Mouse (Mus musculus) heart, postnatal 14 days (tissue): ENCODE data around the gene D17H6S53E. TPM values are rescaled to one million over a fixed set of nuclear protein-coding genes. Genes with fewer than 3 reads are reported as not detected.

Experiments used
- DNase-seq, 2 experiments: peaks; one replicate each; pipeline ENCODE4 v3.0.0; 2021 to 2022
- intact Hi-C: fragments of 180-260 bp; cut with DNase I; formaldehyde crosslinking; loops from one replicate; pipeline ENCODE4 v1.15.1; 2025
- total RNA-seq, 2 experiments: library from RNA; stranded (reverse); gene quantifications; 2 replicates each; pipeline ENCODE4 v1.2.3; 2021

Gene D17H6S53E
- total RNA-seq, 2 experiments from 2014 or later, result 28.0 to 29.6 TPM

GRCm38 (mm10) chr17:35127017-35127416 is 844 bp downstream of the D17H6S53E start:
- intact Hi-C loops, result loop anchor here (5.0 kb wide), 2 partner anchors 35 to 105 kb away; partner anchors contain the start of genes Atp6v1g2 and Prrc2a
- no peak for DNase-seq

- no peak for DNase-seq
- intact Hi-C loops, result loop anchor here (5.0 kb wide), 2 partner anchors 33 to 103 kb away; partner anchors contain the start of genes Atp6v1g2 and Prrc2a
These were observed 2.8 kb downstream of the D17H6S53E start for GRCm38 (mm10) chr17:35128996-35129395.

GRCm38 (mm10) chr17:35131038-35131437 is 4.9 kb downstream of the D17H6S53E start:
- intact Hi-C loops, result no loop called here

GRCm38 (mm10) chr17:35131500-35132173 is 5.5 kb downstream of the D17H6S53E start, which contains the start of gene Apom:
Apom (minus strand) TSS chr17:35132050.
- no peak for DNase-seq
- intact Hi-C loops, result no loop called here

More at GRCm38 (mm10) chr17:35131038-35131437, 4.9 kb downstream of the D17H6S53E start:
- no peak for DNase-seq

DNA sequence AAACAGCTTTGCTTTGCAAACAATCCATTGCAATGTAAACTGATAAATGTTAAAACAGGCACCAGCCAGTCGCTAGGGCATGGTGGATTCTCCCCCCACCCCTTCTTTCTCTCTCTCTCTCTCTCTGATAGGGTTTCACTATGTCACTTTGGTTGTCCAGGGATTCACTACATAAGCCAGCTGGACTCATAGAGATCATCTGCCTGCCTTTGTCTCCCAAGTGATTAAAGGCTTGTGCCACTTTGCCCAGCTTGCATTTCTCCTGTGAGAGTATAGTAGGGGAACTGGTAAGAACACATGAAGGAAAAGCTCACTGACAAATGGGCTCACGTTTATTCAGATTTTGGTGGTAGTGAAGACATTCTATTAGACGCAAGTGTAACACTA is 6.0 kb downstream of the D17H6S53E start:
- intact Hi-C loops, result no loop called here
- no peak for DNase-seq

DNA sequence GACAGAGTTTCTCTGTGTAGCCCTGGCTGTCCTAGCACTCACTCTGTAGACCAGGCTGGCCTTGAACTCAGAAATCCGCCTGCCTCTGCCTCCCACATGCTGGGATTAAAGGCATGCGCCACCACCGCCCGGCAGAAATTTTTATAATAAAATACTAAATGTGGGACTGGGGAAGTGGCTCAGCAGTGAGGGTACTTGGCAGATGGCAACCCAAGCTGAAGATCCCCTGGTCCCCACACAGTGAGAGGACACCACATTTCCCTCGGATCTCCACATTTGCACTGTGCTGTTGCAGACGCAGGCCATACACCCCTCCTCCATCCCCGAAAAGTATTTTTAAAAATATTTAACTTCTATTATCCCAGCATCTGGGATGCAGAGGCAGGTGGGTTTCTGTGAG is 7.3 kb downstream of the D17H6S53E start:
- intact Hi-C loops, result no loop called here
- no peak for DNase-seq

DNA sequence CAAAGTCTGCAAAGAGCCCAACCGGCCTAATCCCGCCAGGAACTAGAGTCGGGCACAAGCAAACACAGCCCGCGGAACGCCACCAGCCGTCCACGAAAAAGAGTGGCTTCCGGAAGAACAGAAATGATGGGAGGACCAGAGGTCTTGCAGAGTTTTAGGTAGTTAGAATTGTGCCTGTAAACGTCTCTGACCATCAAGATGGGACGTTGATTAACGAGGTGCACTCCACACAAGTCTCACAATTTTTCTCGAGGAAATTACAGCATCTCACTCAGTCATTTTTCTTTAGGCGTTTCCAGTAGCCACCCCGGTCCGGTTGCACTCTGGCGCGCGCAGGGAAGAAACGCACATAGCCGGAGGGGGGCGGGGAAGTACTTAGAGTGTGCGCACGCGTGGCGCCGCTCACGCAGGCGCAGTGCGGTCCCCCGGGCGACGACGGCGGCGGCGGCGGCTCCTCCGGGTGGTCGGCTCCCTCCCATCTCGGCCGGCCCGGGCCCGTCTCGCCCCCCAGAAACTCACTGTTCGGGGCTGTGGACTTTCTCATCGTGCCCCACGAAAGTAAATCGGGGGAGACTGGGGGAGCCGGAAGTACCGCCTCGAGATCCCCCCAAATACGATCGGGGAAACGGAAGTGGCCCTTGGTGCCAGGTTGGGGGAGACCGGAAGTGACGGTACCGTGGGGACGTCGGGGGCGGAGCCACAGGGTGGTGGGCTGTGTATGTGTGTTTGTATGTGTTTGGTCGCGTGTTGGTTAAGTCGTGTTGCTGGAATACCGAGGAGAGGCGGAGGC is 8.8 kb downstream of the D17H6S53E start, which contains the start of gene Bag6:
TSS of gene Bag6 (plus strand) at position 378 of the 790 bp plus-strand sequence.
- peak; percentile 96 for DNase-seq
- intact Hi-C loops, result no loop called here

DNA sequence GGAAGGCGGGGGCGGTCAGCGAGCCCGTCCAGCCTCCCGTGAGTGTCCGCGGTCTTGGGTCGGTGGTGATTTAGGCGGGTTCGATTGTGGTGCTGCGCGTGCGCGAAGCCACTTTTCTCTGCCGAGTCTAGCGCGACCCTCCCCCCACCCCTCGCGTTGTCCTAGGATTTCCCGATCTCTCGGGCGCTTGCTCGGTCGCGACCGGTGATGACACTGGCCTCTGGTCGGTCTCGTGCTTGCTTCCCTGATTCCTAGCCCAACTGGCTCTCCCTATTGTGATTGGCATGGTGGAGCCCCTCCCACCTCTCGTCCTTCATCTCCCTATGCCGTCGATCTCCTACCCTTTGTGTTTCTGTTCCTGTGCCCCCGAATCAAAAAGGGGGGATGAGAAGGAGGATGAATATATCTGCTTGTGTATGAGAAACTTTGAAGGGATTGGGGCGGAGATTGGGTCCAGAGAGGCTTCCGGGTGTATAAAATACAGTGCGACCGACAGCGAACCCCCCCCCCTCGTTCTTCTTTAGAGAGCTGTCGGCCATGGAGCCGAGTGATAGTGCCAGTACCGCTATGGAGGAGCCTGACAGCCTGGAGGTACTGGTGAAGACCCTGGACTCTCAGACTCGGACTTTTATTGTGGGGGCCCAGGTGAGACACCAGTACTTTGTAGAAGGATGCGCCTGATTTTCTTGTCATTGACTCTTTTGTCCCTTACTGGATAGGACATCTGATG is 9.6 kb downstream of the D17H6S53E start:
- no peak for DNase-seq
- intact Hi-C loops, result loop anchor here (1.0 kb wide), 1 partner anchor 28 kb away; no protein-coding TSS in a partner anchor

- intact Hi-C loops, result no loop called here
- DNase-seq, result no peak
These were observed 13.1 kb downstream of the D17H6S53E start for GRCm38 (mm10) chr17:35139269-35139668.

DNA sequence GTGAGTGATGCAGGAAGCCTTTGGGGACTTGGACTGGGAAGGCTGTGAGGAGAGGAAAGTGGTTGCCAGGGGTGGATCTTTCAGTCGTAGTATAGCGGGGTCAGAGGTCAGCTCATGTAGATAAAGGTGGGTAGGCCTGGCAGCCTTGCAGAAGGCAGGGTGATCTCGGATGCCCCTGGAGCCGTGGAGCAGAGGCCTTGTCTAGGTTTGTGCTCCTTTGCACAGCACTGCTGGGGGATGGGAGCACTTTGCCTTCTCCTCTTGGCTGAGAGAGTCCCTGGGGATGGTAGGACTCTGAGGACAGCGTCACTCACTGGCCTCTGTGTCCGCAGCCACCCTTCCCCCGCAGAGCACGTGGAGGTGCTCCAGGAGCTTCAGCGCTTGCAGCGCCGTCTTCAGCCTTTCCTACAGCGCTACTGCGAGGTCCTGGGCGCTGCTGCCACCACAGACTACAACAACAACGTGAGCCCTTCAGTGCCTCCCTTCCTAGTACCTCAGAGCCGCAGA is 14.4 kb downstream of the D17H6S53E start:
- DNase-seq, result no peak
- intact Hi-C loops, result no loop called here

DNA sequence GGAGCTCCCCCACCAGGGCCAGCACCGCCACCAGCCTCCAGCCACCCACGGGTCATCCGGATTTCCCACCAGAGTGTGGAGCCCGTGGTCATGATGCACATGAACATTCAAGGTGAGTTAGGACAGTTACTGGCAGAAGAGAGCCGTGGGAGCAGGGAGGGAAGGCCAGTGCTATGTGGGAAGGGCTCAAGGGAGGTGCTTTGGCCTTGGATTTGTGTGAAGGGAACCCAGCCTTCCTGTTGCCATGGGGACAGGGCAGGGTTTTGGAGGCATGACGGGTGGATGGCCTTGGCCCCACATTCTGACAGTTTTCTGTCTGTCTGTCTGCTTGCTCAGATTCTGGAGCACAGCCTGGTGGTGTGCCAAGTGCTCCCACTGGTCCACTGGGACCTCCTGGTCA is 15.8 kb downstream of the D17H6S53E start:
- intact Hi-C loops, result loop anchor here (2.0 kb wide), 1 partner anchor 15 kb away; no protein-coding TSS in a partner anchor
- DNase-seq, result no peak

DNA sequence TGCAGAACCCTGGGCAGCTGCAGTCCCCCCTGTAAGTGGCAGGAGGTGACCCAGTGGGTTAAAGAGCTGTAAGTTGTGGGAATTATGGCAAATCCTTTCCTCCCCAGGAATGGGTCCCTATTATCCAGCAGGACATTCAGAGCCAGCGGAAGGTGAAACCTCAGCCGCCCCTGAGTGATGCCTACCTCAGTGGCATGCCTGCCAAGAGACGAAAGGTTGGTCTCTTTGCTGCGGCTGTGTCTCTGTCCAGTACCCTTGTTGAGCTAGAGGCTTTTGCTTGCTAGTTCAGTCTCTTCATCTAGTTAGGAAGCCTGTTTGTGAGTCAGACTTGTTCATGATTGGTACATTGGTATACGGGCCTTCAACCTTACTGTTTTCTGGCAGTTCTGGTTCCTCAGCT is 20.0 kb downstream of the D17H6S53E start:
- intact Hi-C loops, result no loop called here

DNA sequence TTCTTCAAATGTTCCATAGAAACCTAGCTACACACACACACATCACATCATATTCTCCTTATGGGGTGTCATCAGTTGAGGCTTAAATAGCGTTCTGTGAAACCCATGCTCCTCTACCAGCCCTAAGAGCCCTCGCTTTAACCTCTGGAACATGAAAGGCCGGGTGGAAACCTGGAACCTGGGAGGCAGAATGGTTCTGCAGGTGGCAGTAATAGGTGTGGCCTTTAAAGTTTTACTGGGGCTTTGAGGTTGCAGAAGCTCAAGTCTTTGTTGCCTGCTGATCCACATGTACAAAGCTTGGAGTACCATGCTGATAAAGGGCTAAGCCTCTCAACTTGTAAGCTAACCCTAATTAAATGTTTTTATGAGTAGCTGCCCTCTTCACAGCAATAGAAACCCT is 21.2 kb downstream of the D17H6S53E start:
- intact Hi-C loops, result no loop called here

More for the DNA sequence above, 20.0 kb downstream of the D17H6S53E start:
- DNase-seq, result no peak

DNA sequence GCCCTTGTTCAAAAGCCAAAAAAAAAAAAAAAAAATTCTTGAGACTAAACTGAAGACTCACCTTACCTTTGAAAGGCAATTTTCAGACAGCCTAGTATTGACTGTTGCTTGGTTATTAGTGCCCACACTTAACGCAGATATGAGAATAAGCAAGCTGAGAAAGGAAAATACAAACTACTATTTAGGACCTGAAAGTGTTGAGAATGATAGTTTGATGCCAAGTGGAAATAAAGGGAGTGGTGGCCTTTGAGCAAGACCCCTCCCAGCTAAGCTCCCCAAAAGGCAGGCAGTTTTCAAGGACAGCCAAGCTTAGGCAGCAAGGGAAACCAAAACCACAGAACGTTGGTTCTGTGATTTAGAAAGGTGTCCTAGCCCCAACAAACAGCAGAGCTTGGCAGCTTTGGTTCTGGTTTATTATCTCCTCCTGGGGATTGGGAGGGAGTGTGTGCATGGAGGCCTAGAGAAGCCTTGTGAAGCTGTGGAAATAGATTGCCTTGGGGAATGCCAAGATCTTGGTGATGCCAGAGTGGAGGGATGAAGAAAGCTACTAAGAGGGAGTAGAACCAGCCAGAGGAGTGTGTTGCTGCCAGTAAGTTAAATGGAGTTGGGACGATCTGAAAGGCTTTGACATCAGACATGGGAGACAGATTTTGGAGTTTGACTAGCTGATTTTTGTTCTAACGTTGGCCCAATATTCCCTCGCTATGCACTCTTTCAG is 21.9 kb downstream of the D17H6S53E start:
- no peak for DNase-seq

More for the DNA sequence above, 21.2 kb downstream of the D17H6S53E start:
- DNase-seq, result no peak

DNA sequence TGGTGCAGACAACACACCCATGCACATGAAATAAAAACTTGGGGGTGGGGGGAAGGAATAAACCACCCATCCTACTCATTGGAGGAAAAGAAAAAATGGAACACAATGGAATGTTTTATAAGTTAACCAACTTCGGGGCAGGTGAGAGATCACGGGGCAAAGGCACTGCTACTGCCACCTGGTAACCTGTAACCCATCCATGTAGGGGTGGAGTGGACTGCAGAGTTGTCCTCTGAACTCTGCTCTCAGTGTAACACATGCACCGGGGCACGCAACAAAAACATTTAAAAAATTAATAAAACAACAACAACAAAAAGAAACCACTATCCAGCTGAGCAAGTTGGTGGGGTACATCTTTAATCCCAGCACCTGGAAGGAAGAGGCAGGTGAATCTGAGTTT is 25.9 kb downstream of the D17H6S53E start:
- DNase-seq, result no peak
- intact Hi-C loops, result loop anchor here (10.0 kb wide), 1 partner anchor 1037 kb away; the partner anchor contains the start of gene H2-DMa

More for the DNA sequence above, 21.9 kb downstream of the D17H6S53E start:
- intact Hi-C loops, result no loop called here

DNA sequence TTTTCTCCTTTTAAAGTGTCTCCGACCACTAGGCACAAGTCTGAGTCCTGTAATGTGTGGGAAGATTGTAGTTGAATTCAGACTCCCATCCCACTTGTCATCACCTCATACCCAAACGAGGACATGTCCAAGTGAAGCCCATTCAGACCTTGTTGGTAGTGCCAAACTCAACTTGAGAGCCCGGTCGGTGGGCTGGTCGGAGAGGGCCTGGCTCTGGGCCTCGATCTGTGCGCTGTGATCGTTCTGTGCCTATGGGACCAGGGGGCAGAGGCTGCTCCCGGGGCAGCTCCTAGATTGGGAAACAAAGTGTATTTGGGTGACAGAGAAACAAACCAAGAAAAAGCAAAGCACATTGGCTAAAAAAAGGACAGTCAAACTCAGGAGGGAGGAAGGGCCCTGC is 26.9 kb downstream of the D17H6S53E start:
- intact Hi-C loops, result loop anchor here (10.0 kb wide), 1 partner anchor 1038 kb away; the partner anchor contains the start of gene H2-DMa
- DNase-seq, result no peak

GRCm38 (mm10) chr17:35153931-35154330 is 27.8 kb downstream of the D17H6S53E start:
- intact Hi-C loops, result loop anchor here (10.0 kb wide), 1 partner anchor 1039 kb away; the partner anchor contains the start of gene H2-DMa
- no peak for DNase-seq

GRCm38 (mm10) chr17:35154616-35155015 is 28.4 kb downstream of the D17H6S53E start:
- DNase-seq, result no peak
- intact Hi-C loops, result loop anchor here (10.0 kb wide), 1 partner anchor 1040 kb away; the partner anchor contains the start of gene H2-DMa

GRCm38 (mm10) chr17:35155451-35155850 is 29.3 kb downstream of the D17H6S53E start:
- DNase-seq, result no peak
- intact Hi-C loops, result loop anchor here (10.0 kb wide), 1 partner anchor 1041 kb away; the partner anchor contains the start of gene H2-DMa
